Mouse (Mus musculus): ENCODE measurements around the gene Olig3.

DNA sequence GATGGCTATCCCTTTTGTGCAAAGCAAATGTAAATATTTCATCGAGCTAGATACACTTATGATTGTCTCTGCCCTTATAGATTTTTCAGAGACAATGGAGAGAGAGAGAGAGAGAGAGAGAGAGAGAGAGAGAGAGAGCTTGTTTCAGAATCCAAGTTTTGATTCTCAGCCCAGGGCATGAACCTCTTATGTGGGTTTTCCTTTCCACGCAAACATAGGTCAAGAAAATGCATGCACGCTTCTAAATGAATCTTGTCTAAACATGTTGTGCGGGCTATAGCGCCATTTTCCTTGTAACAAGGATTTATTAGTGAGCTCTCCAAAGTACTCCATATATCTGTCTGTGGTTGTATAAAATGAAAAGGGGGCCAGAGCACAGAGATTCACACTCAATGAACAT, 1.5 kb downstream of the Olig3 start:
- no peak for TF ChIP-seq CTCF (conservative IDR thresholded peaks at IDR 0.05; ENCODE audit: low read length)
- TF ChIP-seq POU5F1 (IDR thresholded peaks at IDR 0.05; ENCODE audit: borderline replicate concordance, low read length): no peak
